Mouse (Mus musculus): ENCODE results near the gene Thyn1.

Gene Thyn1

DNA sequence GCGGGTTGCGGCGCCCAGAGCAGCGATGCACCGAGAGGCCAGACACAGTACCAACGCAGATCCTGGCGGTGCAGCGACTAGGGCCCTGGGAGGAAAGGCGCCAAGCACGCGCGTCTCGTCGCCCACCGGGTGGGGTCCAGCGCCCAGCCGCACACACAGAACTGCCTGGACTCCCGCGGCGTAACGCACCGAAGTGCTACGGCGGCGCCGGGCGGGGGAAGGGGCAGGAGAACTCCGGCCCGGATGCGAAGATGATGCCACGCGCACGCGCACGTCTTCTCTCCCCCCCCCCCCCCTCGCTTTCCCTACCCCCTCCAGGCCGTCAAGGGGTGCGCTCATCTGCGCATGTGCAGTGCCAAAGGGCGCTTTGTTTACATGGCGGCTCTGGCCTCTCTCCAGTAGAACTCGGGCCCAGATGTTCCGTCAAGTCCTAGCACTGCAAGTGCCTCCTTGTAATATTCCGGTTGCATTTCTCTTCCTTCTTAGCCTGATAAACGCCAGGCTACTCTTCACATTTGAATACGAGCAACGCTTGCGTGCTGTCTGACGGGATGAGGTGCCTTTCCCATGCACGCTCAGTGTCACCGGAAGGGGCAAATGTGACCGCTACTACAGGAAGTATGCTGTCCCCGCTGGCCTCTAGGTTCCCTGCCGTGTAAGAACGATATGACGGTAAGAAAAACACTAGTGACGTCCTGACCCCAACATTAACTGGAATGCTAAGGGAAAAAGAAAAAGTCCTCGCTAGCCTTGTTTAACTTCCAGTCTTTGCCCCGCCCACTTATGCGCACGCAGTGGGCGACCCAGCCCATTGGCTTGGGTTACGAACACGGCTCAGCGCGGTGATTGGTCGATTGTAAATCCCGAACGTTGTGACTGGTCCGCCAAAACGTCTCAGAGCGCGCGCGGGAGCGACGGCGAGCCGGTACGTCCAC lies 30.6 kb downstream of the Thyn1 start, which contains the start of the genes Vps26b and Ncapd3:
Gene Vps26b (minus strand): TSS at position 238 of the 935 bp plus-strand sequence.
Gene Ncapd3 (plus strand): TSS at position 348 of the 935 bp plus-strand sequence.
- peak; percentile 93 for DNase-seq (ENCODE audit: low spot score)

- no peak for DNase-seq (ENCODE audit: low spot score)
These were observed 31.2 kb downstream of the Thyn1 start for GRCm38 (mm10) chr9:27030763-27031100.

GRCm38 (mm10) chr9:27043892-27044291 lies 44.4 kb downstream of the Thyn1 start:
- DNase-seq (ENCODE audit: low spot score): no peak

- no peak for DNase-seq (ENCODE audit: low spot score)
These were observed 50.0 kb downstream of the Thyn1 start for GRCm38 (mm10) chr9:27049492-27049891.

Measured in ovary, adult 18-20 months (tissue).